Mouse (Mus musculus) stomach, postnatal 0 days (tissue): ENCODE measurements around the gene Tal1. TPM values are rescaled to one million over a fixed set of nuclear protein-coding genes. Genes with fewer than 3 reads are reported as not detected.

Experiments used
- ATAC-seq: fragments of 200-750 bp; cut with Nextera tagmentation; 2 replicates; pipeline ENCODE4 v1.8.0; 2017; ENCODE audit not compliant: low FRiP score, low TSS enrichment
- DNase-seq: peaks from one replicate; pipeline ENCODE4 v3.0.0-alpha.2; 2016; ENCODE audit warnings: low spot score
- H3K27ac ChIP-seq: fragments of 300-500 bp; sonication (generic); replicated peaks from 2 replicates; pipeline ENCODE4 v1.5.1; 2014; ENCODE audit warnings: mild to moderate bottlenecking, control low read depth
- H3K27me3 ChIP-seq: fragments of 300-500 bp; sonication (generic); 2 replicates; pipeline ENCODE4 v1.6.1; 2014; ENCODE audit warnings: low read length; ENCODE audit not compliant: control insufficient read depth, insufficient read depth
- H3K36me3 ChIP-seq: fragments of 300-500 bp; sonication (generic); 2 replicates; pipeline ENCODE4 v1.6.1; 2014; ENCODE audit warnings: low read length, mixed read lengths; ENCODE audit not compliant: control insufficient read depth, insufficient read depth
- H3K4me1 ChIP-seq: fragments of 300-500 bp; sonication (generic); replicated peaks from 2 replicates; pipeline ENCODE4 v1.6.1; 2014; ENCODE audit warnings: antibody characterized with exemption; ENCODE audit not compliant: control insufficient read depth, insufficient read depth
- H3K4me2 ChIP-seq: fragments of 300-500 bp; sonication (generic); replicated peaks from 2 replicates; pipeline ENCODE4 v1.6.1; 2014; ENCODE audit warnings: low read depth, mild to moderate bottlenecking, control low read depth, moderate library complexity
- H3K4me3 ChIP-seq: fragments of 300-500 bp; sonication (generic); 2 replicates; pipeline ENCODE4 v1.5.1; 2014; ENCODE audit warnings: low read depth, low read length, control low read depth
- H3K9ac ChIP-seq: fragments of 300-500 bp; sonication (generic); 2 replicates; pipeline ENCODE4 v1.6.1; 2014; ENCODE audit warnings: mild to moderate bottlenecking, low read length, control low read depth, mixed read lengths
- H3K9me3 ChIP-seq: fragments of 300-500 bp; sonication (generic); 2 replicates; pipeline ENCODE4 v1.6.1; 2016; ENCODE audit warnings: low read length; ENCODE audit not compliant: control insufficient read depth
- CTCF ChIP-seq: IDR thresholded peaks from 2 replicates; pipeline ENCODE4 v1.5.1; 2016; ENCODE audit warnings: antibody characterized with exemption, low read depth, mild to moderate bottlenecking, moderate library complexity
- EP300 ChIP-seq: optimal IDR thresholded peaks from 2 replicates; pipeline ENCODE3; 2016; ENCODE audit warnings: antibody characterized with exemption
- WGBS: fragments of 180-500 bp; shearing (Covaris S2); extraction: QIAGEN DNeasy Blood & Tissue Kit; methylation state at CpG from one replicate; pipeline ENCODE4 v1.1.7; 2014; 5-methylcytosine and 5-hydroxymethylcytosine counted together
- polyA plus RNA-seq: library from polyadenylated mRNA; unstranded; fragments of >200 nt; fragmentation: Nextera tagmentation; extraction: Ambion mirVana; gene quantifications from 2 replicates; pipeline ENCODE4 v1.2.1, GENCODE M21; 2015

Gene Tal1
- polyA plus RNA-seq, 1 experiment from 2014 or later = 0.19 TPM

- Histone ChIP-seq H3K4me1 (0 out of 2 replicates have a peak, but pooled peaks cover 3% of the 10 kb centered on the region), H3K4me2 (peak overlapping the region; percentile 64), H3K9me3 (no peaks in the 10 kb centered on the region), H3K36me3 (no peaks in the 10 kb centered on the region), H3K4me3 (peak overlapping the region; percentile 43), H3K27ac (peak overlapping the region; percentile 65), H3K27me3 (peaks cover 19% of the 10 kb centered on the region), H3K9ac (peak overlapping the region; percentile 52)
- peak; percentile 50 for DNase-seq
- TF ChIP-seq CTCF (no peak), EP300 (no peak)
- ATAC-seq = peak; percentile 48
- WGBS = 3% methylated on average over 48 of the region's 48 CpGs
Observed at GRCm38 (mm10) chr4:115056921-115057673, 871 bp downstream of the Tal1 start.

DNA sequence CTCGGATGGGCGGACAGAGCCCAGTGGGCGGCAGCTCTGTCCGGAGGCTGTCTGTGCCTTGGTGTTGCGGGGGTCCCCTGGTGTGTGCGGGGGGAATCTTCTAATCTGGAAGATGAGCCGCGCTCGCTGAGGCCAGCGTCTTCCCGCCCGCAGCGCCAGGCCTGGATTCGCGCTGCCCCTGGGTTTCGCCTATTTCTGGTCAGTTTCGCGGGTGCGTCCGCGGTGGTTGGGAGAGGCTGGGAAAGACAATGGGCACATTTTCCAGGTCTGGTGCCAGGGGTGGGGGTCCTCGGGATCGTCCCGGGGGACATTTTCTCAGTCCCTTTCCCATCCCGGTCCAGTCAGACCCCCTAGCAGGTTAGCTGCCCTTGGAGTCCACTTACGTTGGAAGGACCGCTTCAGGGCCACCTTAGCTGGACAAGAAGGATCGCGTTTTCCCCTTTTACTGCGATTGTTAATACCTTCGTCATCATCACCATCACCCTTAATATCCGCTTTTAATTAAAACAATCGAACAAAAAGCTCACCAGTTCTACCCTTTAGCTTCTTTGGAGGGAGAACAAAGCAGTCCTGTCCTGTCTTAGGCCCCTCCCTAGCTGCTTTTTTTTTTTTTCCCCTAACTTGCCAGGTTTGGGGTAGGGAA lies 1.6 kb downstream of the Tal1 start:
- peak overlapping the region; percentile 52 for H3K9ac ChIP-seq
- no peaks in the 10 kb centered on the region for H3K9me3 ChIP-seq
- no peaks in the 10 kb centered on the region for H3K36me3 ChIP-seq
- 3% methylated on average over 33 of the region's 33 CpGs for WGBS
- DNase-seq (no peak), ATAC-seq (no peak)
- H3K4me1 ChIP-seq = 0 out of 2 replicates have a peak, but pooled peaks cover 3% of the 10 kb centered on the region
- H3K4me2 ChIP-seq = peak overlapping the region; percentile 15
- peak overlapping the region; percentile 65 for H3K27ac ChIP-seq
- H3K4me3 ChIP-seq = peak overlapping the region; percentile 43
- TF ChIP-seq EP300 = no peak
- no peak for TF ChIP-seq CTCF
- peaks cover 21% of the 10 kb centered on the region for H3K27me3 ChIP-seq

GRCm38 (mm10) chr4:115058317-115058761 lies 2.1 kb downstream of the Tal1 start:
- Histone ChIP-seq H3K9ac (no peak overlapping the region), H3K4me3 (peak overlapping the region; percentile 43), H3K4me1 (peaks cover 3% of the 10 kb centered on the region; the same call in 1 of the 2 replicates), H3K27ac (no peak overlapping the region; the same call in 1 of the 2 replicates), H3K27me3 (peaks cover 25% of the 10 kb centered on the region), H3K4me2 (peak overlapping the region; percentile 14), H3K36me3 (no peaks in the 10 kb centered on the region), H3K9me3 (no peaks in the 10 kb centered on the region)
- TF ChIP-seq CTCF = no peak
- TF ChIP-seq EP300 = no peak
- DNase-seq = peak; percentile 33
- no peak for ATAC-seq
- 4% methylated on average over 20 of the region's 20 CpGs for WGBS

DNA sequence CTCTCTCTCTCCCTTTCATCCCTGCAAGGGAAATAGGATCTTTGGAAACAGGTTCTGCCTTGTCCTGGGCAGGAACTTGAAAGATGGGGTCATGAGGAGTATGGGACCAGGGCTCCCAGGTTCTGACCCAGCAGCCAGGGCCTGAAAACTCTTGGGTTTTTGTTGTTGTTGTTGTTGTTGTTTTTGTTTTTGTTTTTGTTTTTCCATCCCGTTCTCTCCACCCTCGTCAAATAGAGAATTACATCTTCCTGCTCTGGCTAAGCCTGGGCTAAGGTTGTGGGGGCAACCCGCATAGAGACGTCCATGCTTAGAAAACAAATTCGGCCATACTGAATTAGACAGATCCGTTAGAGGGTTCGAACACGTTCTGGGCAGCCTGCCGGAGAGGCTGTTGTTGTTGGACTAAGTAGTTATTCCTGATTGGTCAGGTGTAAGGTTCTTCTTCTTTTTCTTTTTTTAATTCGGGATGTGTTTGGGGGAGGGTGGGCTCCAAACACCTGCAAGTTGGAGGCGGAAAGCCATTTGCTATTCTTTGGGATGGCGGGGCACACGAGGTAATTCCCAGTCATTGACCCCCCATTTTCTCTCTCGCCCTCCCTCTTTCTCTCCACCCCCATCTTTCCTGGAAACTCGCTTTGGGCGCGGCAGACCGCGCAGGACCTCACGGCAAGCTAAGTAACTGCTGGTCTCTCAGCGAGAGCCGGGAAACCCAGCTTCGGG lies 2.8 kb downstream of the Tal1 start:
- ATAC-seq = no peak
- DNase-seq = no peak
- Histone ChIP-seq H3K4me1 (peaks cover 3% of the 10 kb centered on the region; the same call in 1 of the 2 replicates), H3K9ac (no peak overlapping the region), H3K36me3 (no peaks in the 10 kb centered on the region), H3K9me3 (no peaks in the 10 kb centered on the region), H3K4me2 (no peak overlapping the region; the same call in 1 of the 2 replicates), H3K27me3 (peaks cover 29% of the 10 kb centered on the region), H3K4me3 (peak overlapping the region; percentile 10; the same call in 1 of the 2 replicates), H3K27ac (peak overlapping the region; percentile 30; the same call in 1 of the 2 replicates)
- no peak for TF ChIP-seq EP300
- TF ChIP-seq CTCF = no peak
- 9% methylated on average over 23 of the region's 23 CpGs for WGBS

GRCm38 (mm10) chr4:115059871-115060270 lies 3.6 kb downstream of the Tal1 start:
- Histone ChIP-seq H3K27me3 (peaks cover 29% of the 10 kb centered on the region), H3K4me2 (no peak overlapping the region), H3K9ac (no peak overlapping the region), H3K4me3 (no peak overlapping the region), H3K36me3 (no peaks in the 10 kb centered on the region), H3K9me3 (no peaks in the 10 kb centered on the region), H3K27ac (no peak overlapping the region), H3K4me1 (peaks cover 3% of the 10 kb centered on the region; the same call in 1 of the 2 replicates)
- no peak for ATAC-seq
- 29% methylated on average over 12 of the region's 12 CpGs for WGBS
- no peak for DNase-seq
- no peak for TF ChIP-seq EP300
- no peak for TF ChIP-seq CTCF
